Mouse (Mus musculus): Measurements from ENCODE around the gene Gjb3.

The Gjb3 gene

GRCm38 (mm10) chr4:127334870-127335504 is 4.3 kb upstream of the Gjb3 start:
- DNase-seq, result no peak

GRCm38 (mm10) chr4:127331171-127331570 is 527 bp upstream of the Gjb3 start:
- no peak for DNase-seq

GRCm38 (mm10) chr4:127329751-127330150 is 893 bp downstream of the Gjb3 start:
- DNase-seq, result peak in 1 of 2 experiments; percentile 22

GRCm38 (mm10) chr4:127329046-127329445 is 1.6 kb downstream of the Gjb3 start:
- DNase-seq, result no peak

- DNase-seq, result no peak
Observed at GRCm38 (mm10) chr4:127328378-127328777, 2.3 kb downstream of the Gjb3 start.

- no peak for DNase-seq
Observed at GRCm38 (mm10) chr4:127327749-127328148, 2.9 kb downstream of the Gjb3 start.

- DNase-seq, result no peak
Observed at GRCm38 (mm10) chr4:127327258-127327657, 3.4 kb downstream of the Gjb3 start.

- no peak for DNase-seq
Observed at GRCm38 (mm10) chr4:127325276-127325675, 5.4 kb downstream of the Gjb3 start.

- DNase-seq, result peak; percentile 90 to 91
Observed at GRCm38 (mm10) chr4:127324759-127325158, 5.9 kb downstream of the Gjb3 start.

- DNase-seq, result no peak
Observed at GRCm38 (mm10) chr4:127324296-127324695, 6.3 kb downstream of the Gjb3 start.

GRCm38 (mm10) chr4:127323651-127324050 is 7.0 kb downstream of the Gjb3 start:
- DNase-seq, result no peak

GRCm38 (mm10) chr4:127319613-127320012 is 11.0 kb downstream of the Gjb3 start:
- peak; percentile 65 to 71 for DNase-seq

- DNase-seq, result no peak
Observed at GRCm38 (mm10) chr4:127317143-127317542, 13.5 kb downstream of the Gjb3 start.

- no peak for DNase-seq
Observed at GRCm38 (mm10) chr4:127315753-127316152, 14.9 kb downstream of the Gjb3 start.

GRCm38 (mm10) chr4:127314585-127314984 is 16.1 kb downstream of the Gjb3 start:
- no peak for DNase-seq

- DNase-seq, result peak; percentile 83 to 87
Observed at GRCm38 (mm10) chr4:127313861-127314260, 16.8 kb downstream of the Gjb3 start, which contains the start of gene Gja4. Gja4 (minus strand) TSS chr4:127314039.

GRCm38 (mm10) chr4:127312349-127312748 is 18.3 kb downstream of the Gjb3 start:
- no peak for DNase-seq

GRCm38 (mm10) chr4:127311561-127311960 is 19.1 kb downstream of the Gjb3 start:
- no peak for DNase-seq

GRCm38 (mm10) chr4:127306915-127307314 is 23.7 kb downstream of the Gjb3 start:
- DNase-seq, result no peak

GRCm38 (mm10) chr4:127303796-127304195 is 26.8 kb downstream of the Gjb3 start:
- no peak for DNase-seq

GRCm38 (mm10) chr4:127300503-127300902 is 30.1 kb downstream of the Gjb3 start:
- DNase-seq, result no peak

GRCm38 (mm10) chr4:127292631-127293030 is 38.0 kb downstream of the Gjb3 start:
- DNase-seq, result no peak

- DNase-seq, result peak; percentile 24 to 50
Observed at GRCm38 (mm10) chr4:127289039-127289548, 41.5 kb downstream of the Gjb3 start.

- DNase-seq, result no peak
Observed at GRCm38 (mm10) chr4:127286907-127287306, 43.7 kb downstream of the Gjb3 start.

GRCm38 (mm10) chr4:127279241-127279640 is 51.4 kb downstream of the Gjb3 start:
- DNase-seq, result no peak
